Mouse (Mus musculus) forelimb bud, embryonic 11.5 days (tissue): ENCODE measurements around the gene Gm17124.
"Not testable (repeated sequence)": the region's sequence is repeated elsewhere in the genome, so short reads cannot be mapped to it uniquely, and the experiment has no call there.

Experiments used
- DNase-seq: peaks from one replicate; pipeline ENCODE4 v3.0.0-alpha.2; 2012; ENCODE audit warnings: low read depth, low spot score

Gm17124 gene

DNA sequence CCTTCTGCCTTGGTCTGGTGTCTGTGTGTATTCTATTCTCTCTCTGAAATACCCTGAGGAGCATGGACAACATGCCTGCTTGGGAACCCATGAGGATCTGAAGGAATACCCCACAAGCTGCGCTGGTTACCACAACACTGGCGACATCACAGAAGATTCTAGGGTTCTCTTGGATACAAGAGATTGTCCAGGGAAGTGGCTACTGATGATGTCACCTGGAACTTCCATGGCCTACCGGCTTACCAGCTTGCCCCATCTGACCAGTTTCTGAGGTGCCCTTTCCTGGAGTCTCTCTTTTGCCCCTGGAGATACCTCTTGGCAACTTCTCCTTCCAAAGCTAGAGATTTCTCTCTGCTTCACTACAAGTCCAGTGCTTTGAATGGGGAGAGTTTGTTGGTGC is at the start of gene Gm17124:
Gene Gm17124, minus strand, starts transcription at position 101 of the 400 bp plus-strand sequence.
- DNase-seq, result not testable (repeated sequence)

DNA sequence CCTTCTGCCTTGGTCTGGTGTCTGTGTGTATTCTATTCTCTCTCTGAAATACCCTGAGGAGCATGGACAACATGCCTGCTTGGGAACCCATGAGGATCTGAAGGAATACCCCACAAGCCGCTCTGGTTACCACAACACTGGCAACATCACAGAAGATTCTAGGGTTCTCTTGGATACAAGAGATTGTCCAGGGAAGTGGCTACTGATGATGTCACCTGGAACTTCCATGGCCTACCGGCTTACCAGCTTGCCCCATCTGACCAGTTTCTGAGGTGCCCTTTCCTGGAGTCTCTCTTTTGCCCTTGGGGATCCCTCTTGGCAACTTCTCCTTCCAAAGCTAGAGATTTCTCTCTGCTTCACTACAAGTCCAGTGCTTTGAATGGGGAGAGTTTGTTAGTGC is 42.1 kb upstream of the Gm17124 start, which contains the start of gene Gm3633:
Gene Gm3633, minus strand, starts transcription at position 101 of the 400 bp plus-strand sequence.
- not testable (repeated sequence) for DNase-seq
